Mouse (Mus musculus) T-helper 17 cell (primary cell): ENCODE results near the gene Msantd1.

Source experiments
- in situ Hi-C, 2 experiments: fragments of 300-600 bp; cut with MboI, MseI; formaldehyde crosslinking; loops; 1 replicate in 1 of 2; 2 replicates in 1 of 2; pipeline ENCODE4 v1.15.1; 2025; ENCODE audit warnings: high pct_unique_total_duplicates in 2 of 2

Msantd1 gene

DNA sequence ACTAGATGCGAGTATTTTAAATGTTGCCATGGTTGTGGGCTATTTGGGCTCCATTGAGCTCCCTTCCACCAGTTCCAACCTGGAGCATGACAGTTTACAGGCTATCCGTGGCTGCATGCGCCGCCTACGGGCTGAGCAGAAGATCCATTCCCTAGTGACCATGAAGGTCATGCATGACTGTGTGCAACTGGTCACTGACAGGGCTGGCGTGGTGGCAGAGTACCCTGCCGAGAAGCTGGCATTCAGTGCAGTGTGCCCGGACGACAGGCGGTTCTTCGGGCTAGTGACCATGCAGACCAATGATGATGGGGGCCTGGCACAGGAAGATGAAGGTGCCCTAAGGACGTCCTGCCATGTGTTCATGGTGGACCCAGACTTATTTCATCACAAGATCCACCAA lies 57.7 kb downstream of the Msantd1 start:
- in situ Hi-C loops = no loop called here

- in situ Hi-C loops = no loop called here
These were observed 60.6 kb downstream of the Msantd1 start for GRCm38 (mm10) chr5:34968386-34968785.

DNA sequence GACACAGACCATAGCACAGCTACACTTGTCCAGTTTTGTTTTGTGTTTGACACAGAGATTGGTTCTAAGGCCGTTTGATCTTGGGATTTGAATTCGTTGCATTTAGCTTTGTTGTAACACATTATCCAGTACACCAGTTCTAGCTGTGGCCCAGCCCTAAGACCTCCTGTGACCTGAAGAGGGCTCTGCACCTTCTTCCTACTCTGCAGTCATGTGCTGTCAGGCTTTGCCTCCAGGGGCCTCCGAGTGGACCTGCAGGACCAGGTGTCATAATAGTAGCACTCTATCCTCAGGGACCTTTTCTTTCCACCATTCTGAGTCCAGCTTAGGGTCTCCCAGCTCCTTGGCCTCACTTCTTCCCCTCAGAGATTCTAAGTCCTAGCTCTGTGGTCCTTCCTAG lies 64.7 kb downstream of the Msantd1 start:
- in situ Hi-C loops = no loop called here
